In genomic region chr4:150980153-150980552, GRCm38 (mm10) we compare ENCODE assay signal across 47 mouse cellular contexts. TPM values are rescaled to one million over a fixed set of nuclear protein-coding genes. Genes with fewer than 3 reads are reported as not detected.
"Had no signal": no experiment of that assay in that cellular context is flagged by ENCODE, and none has a peak within 500 bp of the region (broad histone marks: within the 10 kb centered on the region; RNA-seq: fewer than 3 reads in every experiment).

No protein-coding gene starts in this region.

- H3K27me3 ChIP-seq: limb, embryonic 12.5 days; limb, embryonic 13.5 days; limb, embryonic 15.5 days; liver, embryonic 12.5 days; liver, embryonic 13.5 days; liver, embryonic 15.5 days; lung, embryonic 15.5 days; midbrain, embryonic 12.5 days; midbrain, embryonic 13.5 days; midbrain, embryonic 15.5 days; neural tube, embryonic 12.5 days had no signal

- H3K36me3 ChIP-seq: limb, embryonic 10.5 days; limb, embryonic 12.5 days; limb, embryonic 13.5 days; limb, embryonic 15.5 days; liver, embryonic 12.5 days; liver, embryonic 13.5 days; liver, embryonic 15.5 days; lung, embryonic 15.5 days; midbrain, embryonic 10.5 days; midbrain, embryonic 12.5 days; midbrain, embryonic 13.5 days; midbrain, embryonic 15.5 days; neural tube, embryonic 12.5 days had no signal

- H3K9me3 ChIP-seq: limb, embryonic 10.5 days; limb, embryonic 12.5 days; limb, embryonic 13.5 days; limb, embryonic 15.5 days; liver, embryonic 12.5 days; liver, embryonic 13.5 days; liver, embryonic 15.5 days; lung, embryonic 15.5 days; midbrain, embryonic 10.5 days; midbrain, embryonic 12.5 days; midbrain, embryonic 13.5 days; midbrain, embryonic 15.5 days; neural tube, embryonic 12.5 days had no signal

- H3K4me3 ChIP-seq: limb, embryonic 10.5 days; limb, embryonic 12.5 days; limb, embryonic 13.5 days; limb, embryonic 15.5 days; liver, embryonic 12.5 days; liver, embryonic 13.5 days; liver, embryonic 15.5 days; lung, embryonic 15.5 days; megakaryocyte, embryonic 14.5 days; midbrain, embryonic 10.5 days; midbrain, embryonic 12.5 days; midbrain, embryonic 13.5 days; midbrain, embryonic 15.5 days; myocyte; neural tube, embryonic 12.5 days had no signal

- H3K4me2 ChIP-seq: limb, embryonic 12.5 days; limb, embryonic 13.5 days; limb, embryonic 15.5 days; liver, embryonic 11.5 days; liver, embryonic 12.5 days; liver, embryonic 13.5 days; liver, embryonic 15.5 days; lung, embryonic 14.5 days; lung, embryonic 15.5 days; midbrain, embryonic 11.5 days; midbrain, embryonic 12.5 days; midbrain, embryonic 13.5 days; midbrain, embryonic 15.5 days; neural tube, embryonic 12.5 days had no signal

- H3K4me1 ChIP-seq: limb, embryonic 12.5 days; limb, embryonic 13.5 days; limb, embryonic 15.5 days; liver, embryonic 12.5 days; liver, embryonic 13.5 days; liver, embryonic 15.5 days; lung, embryonic 15.5 days; midbrain, embryonic 10.5 days; midbrain, embryonic 12.5 days; midbrain, embryonic 13.5 days; midbrain, embryonic 15.5 days; neural tube, embryonic 12.5 days had no signal

- H3K27ac ChIP-seq: limb, embryonic 10.5 days; limb, embryonic 12.5 days; limb, embryonic 13.5 days; limb, embryonic 15.5 days; liver, embryonic 12.5 days; liver, embryonic 13.5 days; liver, embryonic 14.5 days; liver, embryonic 15.5 days; lung, embryonic 15.5 days; macrophage; midbrain, embryonic 10.5 days; midbrain, embryonic 12.5 days; midbrain, embryonic 13.5 days; midbrain, embryonic 15.5 days; neural tube, embryonic 12.5 days had no signal

- DNase-seq: left cerebral cortex, postnatal 4 days; liver; liver, embryonic 13.5 days; liver, postnatal 0 days; lung, adult 18-20 months; lung, adult 2 months; lung, embryonic 14.5 days; lung, postnatal 10 days; lung, postnatal 14 days; lung, postnatal 36 days; lung, postnatal 4 days; midbrain, embryonic 14.5 days had no signal

- H3K9ac ChIP-seq: limb, embryonic 12.5 days; limb, embryonic 13.5 days; limb, embryonic 15.5 days; liver, embryonic 12.5 days; liver, embryonic 13.5 days; liver, embryonic 14.5 days; liver, embryonic 15.5 days; liver, postnatal 0 days; lung, embryonic 14.5 days; lung, embryonic 15.5 days; midbrain, embryonic 12.5 days; midbrain, embryonic 13.5 days; midbrain, embryonic 15.5 days; neural tube, embryonic 12.5 days had no signal

- ATAC-seq: liver, embryonic 12.5 days; liver, postnatal 0 days; lung, postnatal 0 days; midbrain, embryonic 13.5 days; midbrain, embryonic 15.5 days; midbrain, embryonic 16.5 days had no signal

RNA-seq across cellular contexts. Expression of gene Uts2, which starts 16.7 kb away (rescaled TPM):
- total RNA-seq: left cerebral cortex, adult 8-10 months; left cerebral cortex, postnatal 10 days; left cerebral cortex, postnatal 14 days; left cerebral cortex, postnatal 25 days; left cerebral cortex, postnatal 36 days; left cerebral cortex, postnatal 4 days; liver, adult 2 months; megakaryocyte, adult 5-6 weeks; megakaryocyte-erythroid progenitor cell, adult 5-6 weeks; midbrain, postnatal 0 days; monocyte, adult 5-6 weeks had no signal
- polyA plus RNA-seq: limb, embryonic 10.5 days; limb, embryonic 11.5 days; limb, embryonic 12.5 days; limb, embryonic 13.5 days; limb, embryonic 14.5 days; limb, embryonic 15.5 days; liver, adult 2 months; liver, embryonic 11.5 days; liver, embryonic 12.5 days; liver, embryonic 13.5 days; liver, embryonic 14.5 days; liver, embryonic 15.5 days; liver, embryonic 16.5 days; liver, postnatal 0 days; lung, adult 2 months; lung, embryonic 14.5 days; lung, embryonic 15.5 days; lung, embryonic 16.5 days; lung, postnatal 0 days; macrophage; midbrain, embryonic 10.5 days; midbrain, embryonic 11.5 days; midbrain, embryonic 12.5 days; midbrain, embryonic 13.5 days; midbrain, embryonic 14.5 days; midbrain, embryonic 15.5 days; midbrain, embryonic 16.5 days; midbrain, postnatal 0 days; myocyte; neural tube, embryonic 11.5 days had no signal
